Mouse (Mus musculus) erythroid progenitor cell, adult 5-6 weeks (primary cell): ENCODE data around the gene Slc39a7. TPM values are rescaled to one million over a fixed set of nuclear protein-coding genes. Genes with fewer than 3 reads are reported as not detected.
"Not testable (repeated sequence)": the region's sequence is repeated elsewhere in the genome, so short reads cannot be mapped to it uniquely, and the experiment has no call there.

Experiments
- ATAC-seq: replicated peaks from 2 replicates; pipeline ENCODE4 v1.8.0; 2016; ENCODE audit warnings: moderate number of reproducible peaks, mild to moderate bottlenecking, moderate TSS enrichment, inconsistent platforms; ENCODE audit not compliant: poor library complexity, low FRiP score, severe bottlenecking
- total RNA-seq, 2 experiments: library from RNA; stranded (forward) in 1 of 2; stranded (reverse) in 1 of 2; fragments of 150-400 nt in 1 of 2; fragments of 186-747, 209-891 nt in 1 of 2; gene quantifications; 2 replicates each; pipeline versions ENCODE4 v1.2.3 to v1.2.4; 2015 to 2017; ENCODE audit warnings: low replicate concordance in 2 of 2

Slc39a7 gene
- total RNA-seq, 2 experiments from 2014 or later, result 2.5 to 18.9 TPM

- no peak for ATAC-seq
Measured at GRCm38 (mm10) chr17:34006570-34006969, 24.9 kb downstream of the Slc39a7 start.

- no peak for ATAC-seq
Measured at GRCm38 (mm10) chr17:34003426-34003825, 28.1 kb downstream of the Slc39a7 start.

GRCm38 (mm10) chr17:34000796-34001195 lies 30.7 kb downstream of the Slc39a7 start:
- ATAC-seq, result not testable (repeated sequence)

DNA sequence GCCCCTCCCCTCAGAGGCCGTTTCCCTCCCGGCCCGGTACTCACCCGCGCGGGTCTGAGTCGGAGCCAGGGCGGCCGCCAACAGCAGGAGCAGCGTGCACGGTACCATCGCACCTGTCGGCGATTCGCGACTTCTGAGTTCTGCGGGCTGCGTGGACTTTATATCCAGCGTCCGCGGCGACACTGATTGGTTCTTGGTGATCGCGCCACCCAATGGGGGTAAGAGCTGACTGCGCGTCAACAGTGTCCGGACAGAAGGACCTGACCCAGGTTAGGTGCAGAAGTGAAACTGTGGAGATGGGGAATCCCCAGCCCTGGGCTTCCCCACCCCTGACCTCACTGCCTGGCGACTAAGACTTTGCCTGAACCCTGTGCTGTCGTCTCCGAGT lies 31.3 kb downstream of the Slc39a7 start, which contains the start of gene H2-K1:
Gene H2-K1, minus strand, starts transcription at position 198 of the 388 bp plus-strand sequence.
- ATAC-seq, result peak; percentile 88

- ATAC-seq, result peak; percentile 35
Measured at GRCm38 (mm10) chr17:33999341-34000149, 31.9 kb downstream of the Slc39a7 start.

GRCm38 (mm10) chr17:33998697-33999096 lies 32.8 kb downstream of the Slc39a7 start:
- not testable (repeated sequence) for ATAC-seq

DNA sequence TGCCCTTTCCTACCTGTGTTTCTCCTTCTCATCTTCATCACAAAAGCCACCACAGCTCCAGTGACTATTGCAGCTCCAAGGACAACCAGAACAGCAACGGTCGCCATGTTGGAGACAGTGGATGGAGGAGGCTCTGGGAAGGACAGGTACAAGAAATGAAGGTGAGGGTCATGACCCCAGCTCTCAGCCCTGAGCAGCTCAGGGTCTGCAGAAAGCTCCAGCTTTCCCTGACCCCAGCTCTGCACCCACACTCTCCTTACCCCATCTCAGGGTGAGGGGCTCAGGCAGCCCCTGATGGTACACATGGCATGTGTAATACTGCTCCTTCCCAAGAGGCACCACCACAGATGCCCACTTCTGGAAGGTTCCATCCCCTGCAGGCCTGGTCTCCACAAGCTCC lies 34.5 kb downstream of the Slc39a7 start:
- not testable (repeated sequence) for ATAC-seq

- no peak for ATAC-seq
Measured at GRCm38 (mm10) chr17:33995651-33996050, 35.8 kb downstream of the Slc39a7 start.

DNA sequence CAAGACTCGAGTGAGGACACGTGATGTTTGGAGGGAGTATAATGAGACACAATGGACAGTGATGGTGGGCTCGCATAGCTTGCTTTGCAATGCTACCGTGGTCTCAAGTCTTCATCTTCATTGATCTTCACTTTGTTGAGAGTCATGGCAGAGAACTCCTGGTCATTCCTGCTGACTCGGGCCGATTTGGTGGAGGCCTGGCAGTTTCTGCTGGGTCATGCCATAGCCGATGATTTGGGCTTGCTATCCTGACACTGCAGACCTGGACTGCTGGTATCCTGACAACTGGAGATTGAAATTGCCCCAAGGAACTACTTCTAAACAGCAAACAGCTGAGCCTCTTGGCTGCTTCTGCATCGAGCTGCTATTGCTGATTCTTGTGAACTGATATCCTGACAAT lies 36.5 kb downstream of the Slc39a7 start:
- no peak for ATAC-seq

DNA sequence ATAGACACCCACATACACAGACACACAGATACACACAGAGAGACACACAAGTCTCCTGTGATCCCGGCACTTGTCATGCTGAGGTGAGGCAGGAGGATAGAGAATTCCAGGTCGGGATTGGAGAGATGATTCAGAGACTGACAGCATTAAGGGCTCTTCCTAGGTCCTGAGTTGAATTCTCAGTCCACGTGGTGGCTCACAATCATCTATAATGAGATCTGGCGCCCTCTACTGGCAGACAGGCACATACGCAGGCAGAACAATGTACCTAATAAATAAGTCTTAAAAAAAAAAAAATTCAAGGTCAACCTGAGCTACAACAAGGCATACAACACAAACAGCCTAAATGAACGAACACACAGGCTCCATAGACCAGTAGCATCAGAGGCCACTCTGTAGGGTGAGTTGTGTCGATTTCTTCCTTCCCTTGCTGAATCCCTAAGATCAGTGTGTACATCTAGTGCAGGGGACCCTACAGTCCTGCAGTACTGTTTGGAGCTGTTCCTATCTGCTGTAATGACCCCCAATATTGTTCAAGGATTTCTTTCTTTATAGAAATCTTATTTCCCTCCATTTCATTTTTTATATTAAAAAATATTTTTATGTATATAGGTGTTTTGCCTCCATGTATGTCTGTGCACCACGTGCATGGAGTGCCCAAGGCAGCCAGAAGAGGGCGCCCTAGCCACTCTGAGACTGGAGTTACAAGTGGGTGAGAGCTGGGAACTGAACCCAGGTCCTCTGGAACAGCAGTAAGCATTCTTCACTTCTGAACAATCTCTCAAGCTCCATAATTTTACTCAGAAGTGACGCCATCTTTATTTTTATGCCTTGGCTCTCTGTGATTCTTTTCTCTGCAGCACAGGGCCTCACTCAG lies 39.5 kb downstream of the Slc39a7 start:
- peak; percentile 79 for ATAC-seq

DNA sequence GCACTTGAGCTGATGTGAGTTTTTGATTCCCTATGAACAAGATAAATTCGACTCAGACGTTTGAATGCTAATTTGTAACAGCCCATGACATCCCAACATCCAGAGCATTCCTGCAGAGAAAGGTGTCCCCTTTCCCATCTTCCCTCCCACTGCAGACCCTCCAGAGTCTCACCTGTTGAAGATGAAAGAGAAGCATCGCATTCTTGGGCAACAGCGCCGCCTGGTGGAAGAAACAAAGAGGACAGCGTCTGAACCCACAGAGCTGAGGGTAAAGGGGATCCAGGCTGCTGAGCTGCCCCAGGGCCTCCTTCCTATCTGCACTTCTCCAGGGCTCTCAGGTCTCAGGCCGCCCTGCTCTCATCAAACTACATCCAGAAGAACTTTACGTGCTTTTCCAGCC lies 49.3 kb downstream of the Slc39a7 start:
- not testable (repeated sequence) for ATAC-seq

- ATAC-seq, result peak; percentile 69
Measured at GRCm38 (mm10) chr17:33981192-33981909, 50.1 kb downstream of the Slc39a7 start.

DNA sequence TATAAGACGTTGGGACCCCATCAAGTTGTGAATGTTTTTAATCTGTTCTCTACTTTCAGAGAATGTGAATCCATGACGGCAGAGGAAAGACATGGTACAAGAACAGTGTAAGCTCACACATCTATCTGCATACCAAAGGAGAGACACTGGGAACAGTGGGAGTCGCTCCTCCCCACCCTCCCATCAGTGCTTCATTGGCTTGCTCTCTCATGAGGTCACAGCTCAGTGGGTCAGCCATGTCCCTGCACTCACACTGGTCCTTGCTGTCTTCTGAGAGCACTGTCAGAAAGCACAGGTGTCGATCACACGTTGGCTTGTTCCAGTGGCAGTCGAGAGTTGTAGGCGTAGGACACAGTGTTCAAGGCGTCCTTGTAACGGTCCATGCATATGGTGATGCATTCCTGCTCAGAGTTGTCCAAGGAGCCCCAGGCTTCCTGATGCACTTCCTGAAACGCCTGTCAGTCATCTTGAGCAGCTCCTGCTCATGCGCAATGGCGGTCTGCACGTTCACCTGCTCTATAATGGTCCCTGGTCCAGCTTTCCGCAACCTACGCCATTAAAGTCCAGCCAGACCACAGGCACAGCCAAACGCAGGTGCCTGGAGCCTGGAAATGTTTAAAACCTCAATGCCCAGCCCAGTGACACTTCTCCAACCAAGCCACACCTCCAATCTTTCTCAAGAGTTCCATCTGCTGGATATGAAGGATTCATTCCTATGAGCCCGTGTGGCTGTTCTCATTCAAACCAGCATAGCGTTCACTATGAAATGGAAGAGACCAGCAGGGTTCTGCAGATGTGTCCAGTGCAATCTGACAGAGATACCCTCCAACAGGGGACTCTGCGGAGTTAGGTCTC lies 51.1 kb downstream of the Slc39a7 start:
- ATAC-seq, result no peak

GRCm38 (mm10) chr17:33979512-33980050 lies 51.9 kb downstream of the Slc39a7 start:
- no peak for ATAC-seq

DNA sequence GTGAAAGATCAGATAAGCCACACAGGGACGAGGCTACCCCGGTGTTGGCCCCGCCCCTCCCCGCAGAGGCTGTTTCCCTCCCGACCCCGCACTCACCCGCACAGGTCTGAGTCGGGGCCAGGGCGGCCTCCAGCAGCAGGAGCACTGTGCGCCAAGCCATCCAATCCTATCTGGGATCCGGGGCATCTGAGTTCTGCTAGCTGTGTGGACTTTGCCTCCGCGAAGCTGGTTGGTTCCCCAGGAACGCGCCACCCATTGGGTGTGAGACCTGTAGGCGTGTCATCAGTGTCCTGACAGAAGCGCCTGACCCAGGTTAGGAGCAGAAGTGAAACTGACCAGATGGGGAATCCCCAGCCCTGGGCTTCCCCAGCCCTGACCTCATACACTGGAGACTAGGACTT lies 52.9 kb downstream of the Slc39a7 start:
- peak; percentile 81 for ATAC-seq
